Mouse (Mus musculus) ovary, postnatal 36 days (tissue): ENCODE measurements around the gene 1700034J05Rik.
A peak's percentile ranks its signal among the peaks of the same experiment; 100 is the strongest.

Source experiments
- DNase-seq: peaks from one replicate; pipeline ENCODE4 v3.0.0; 2022; ENCODE audit warnings: low spot score, mixed read lengths

The 1700034J05Rik gene

DNA sequence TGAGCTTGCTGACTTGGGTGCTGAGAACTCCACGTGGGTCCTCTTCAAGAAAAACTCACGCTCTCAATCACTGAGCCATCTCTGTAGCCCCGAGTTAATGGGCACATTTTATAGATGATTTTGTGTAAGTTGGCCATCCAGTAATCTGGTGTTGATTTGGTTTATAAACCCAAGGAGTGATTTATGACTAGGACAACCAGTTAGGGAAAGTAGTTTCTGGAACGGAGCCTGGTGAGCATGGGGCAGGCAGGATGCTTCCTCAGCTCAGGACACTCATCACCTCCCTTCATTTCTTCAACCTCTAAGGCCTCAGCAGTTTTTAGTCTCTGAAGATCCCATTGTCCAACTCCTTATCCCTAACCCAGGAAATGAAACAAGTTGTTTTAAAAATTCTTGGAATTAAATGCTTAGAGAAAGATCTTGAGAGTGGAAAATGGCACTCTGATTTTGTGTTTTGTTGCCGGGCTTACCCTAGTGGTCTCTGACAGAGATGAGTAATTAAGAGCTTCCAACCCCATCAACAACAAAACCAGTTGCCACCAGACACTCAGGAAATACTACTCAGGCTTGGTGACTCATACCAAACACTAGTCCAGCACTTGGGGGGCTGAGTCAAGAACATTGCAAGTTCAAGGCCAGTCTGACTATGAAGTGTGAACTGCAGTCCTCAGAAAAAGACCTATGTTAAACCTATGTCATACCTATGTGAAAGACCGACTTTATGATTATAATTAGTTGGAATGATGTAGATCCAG is 9.4 kb upstream of the 1700034J05Rik start:
- DNase-seq = no peak

DNA sequence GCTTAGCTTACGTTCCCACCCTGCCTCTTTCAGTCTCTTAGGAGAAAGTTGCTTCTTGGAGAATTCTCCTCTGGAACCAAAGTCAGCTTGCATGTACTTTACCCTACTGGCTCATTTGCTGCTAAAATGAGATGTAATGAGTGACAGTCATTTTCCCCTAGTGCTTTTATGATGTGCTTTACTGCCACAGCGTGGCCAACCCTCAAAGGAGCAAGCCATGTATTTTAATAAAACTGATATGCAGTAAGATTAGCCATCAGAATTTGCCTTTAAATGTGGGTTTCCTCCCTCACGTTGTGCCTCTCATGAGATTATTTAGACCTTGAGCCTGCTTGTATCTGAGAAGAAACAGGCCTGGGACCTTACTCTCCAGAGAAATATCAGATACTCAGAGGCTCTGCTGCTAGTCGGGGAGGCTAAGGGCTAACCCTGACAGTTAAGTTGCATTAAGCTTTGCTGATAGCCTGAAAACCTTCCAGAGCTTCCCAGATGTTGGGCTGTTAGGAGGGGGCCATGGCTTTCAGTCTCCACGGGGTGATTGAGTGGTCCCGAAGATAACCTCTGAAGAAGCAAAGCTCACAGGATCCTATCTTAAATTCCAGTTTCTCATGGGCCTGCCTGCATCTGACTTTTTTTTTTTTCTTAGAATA is 7.7 kb upstream of the 1700034J05Rik start:
- DNase-seq = no peak

DNA sequence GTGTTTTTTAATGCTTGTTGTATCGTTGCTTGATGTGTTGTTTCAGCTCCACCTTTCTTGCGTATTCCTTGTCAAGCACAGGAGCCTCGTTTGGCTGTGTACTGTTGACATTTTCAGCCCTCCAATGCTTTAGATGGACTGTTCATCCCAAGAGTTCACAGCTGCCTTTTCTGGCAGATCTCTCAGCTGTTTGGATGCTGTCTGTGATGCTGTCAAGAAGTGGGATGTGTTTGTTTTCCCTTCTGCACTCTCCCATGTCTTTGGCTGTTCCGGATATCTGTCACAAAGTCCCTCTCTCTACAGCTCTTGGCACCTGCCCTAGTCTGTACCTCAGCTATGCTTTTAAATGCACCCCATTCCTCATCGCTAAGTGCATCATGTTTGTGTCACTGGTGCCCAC is 6.7 kb upstream of the 1700034J05Rik start:
- DNase-seq = no peak

DNA sequence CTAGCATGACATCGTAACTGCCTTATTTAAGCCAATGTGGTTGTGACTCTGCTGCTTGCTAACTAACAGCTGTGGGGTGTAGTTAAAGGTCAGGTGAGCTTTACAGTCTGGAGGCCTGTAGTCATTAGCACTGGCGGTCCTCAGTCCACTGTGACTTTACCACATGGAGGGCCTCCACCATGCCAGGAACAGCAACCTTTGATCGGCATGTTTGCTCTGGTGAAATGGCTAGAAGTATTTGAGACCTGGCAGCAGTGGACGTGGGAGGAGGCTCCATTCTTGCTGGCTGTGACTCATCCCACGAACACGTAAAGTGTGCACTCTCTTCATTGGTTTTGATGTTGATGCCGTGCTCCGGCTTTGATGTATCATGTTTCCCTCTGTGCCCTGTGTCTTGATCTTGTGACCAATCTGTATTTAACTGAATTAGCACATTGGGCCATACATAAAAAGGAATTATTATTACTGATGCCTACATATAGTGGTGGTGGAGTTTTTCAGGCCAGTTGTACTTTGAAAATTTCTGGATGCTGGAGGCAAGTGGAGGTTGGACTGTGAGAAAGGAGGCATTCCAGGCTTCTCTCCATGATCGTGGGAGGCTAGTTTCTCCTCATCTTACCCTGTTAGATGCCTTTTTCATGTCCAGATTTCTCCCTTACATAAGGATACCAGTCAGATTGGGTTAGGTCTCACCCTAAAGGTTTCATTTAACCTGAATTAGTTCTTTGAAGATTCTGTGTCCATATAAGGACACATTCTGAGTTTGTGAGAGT is 5.9 kb upstream of the 1700034J05Rik start:
- DNase-seq = no peak

DNA sequence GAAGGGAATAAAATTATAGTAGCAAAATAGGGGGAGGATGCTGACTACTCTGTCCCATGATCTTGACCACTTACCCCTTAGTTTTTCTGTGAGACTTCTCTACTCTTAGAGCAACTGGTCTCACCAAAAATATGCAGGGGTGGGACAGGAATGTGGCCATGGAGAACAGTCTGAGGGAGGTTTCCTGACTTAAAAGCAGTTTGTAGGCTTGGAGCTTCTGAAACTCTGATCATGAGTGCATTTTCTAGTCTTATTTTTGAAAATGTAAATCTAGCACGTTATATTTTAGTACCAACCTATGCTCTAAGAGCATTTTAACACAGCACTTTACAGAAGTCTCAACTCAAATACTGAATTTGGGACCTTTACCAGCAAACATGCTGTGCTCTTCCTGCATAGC is 4.5 kb upstream of the 1700034J05Rik start:
- DNase-seq = no peak

DNA sequence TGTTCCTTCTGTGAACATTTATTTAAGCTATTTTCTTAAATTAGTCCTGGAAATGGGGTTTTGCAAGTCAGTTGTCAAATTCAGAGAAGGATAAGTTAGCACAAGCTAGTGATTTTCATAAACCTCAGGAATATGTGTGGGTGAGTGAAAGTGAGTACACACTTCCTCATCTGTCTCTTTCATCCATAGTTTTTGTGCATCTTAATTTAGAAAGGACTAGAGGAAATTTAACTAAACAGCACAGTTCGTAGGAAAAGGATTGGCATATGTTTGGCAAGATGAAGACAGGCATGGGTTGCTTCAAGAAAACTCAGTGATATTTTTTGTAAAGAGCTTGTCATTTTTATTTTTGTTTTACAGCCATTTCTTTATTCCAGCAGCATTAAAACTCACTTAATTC is 2.7 kb upstream of the 1700034J05Rik start:
- DNase-seq = no peak

DNA sequence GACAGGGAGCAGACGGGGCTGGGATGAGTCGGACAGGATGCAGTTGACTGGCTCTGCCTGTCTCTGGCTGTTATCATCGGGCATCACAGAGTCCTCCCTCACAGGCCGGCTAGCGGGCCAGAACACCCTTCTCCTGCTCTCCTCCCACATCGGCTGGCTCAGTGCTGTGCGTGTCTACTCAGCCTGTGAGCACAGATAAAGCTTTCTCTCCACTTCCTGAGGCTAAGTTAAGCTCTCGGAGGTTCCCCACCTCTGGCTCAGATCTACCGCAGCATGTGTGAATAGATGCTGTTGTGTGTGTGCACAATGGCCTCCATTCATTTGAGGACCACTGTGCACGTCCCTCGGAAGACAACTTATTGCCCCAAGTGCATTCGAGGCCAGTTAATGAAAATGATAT is 1.7 kb upstream of the 1700034J05Rik start:
- DNase-seq = peak; percentile 28

DNA sequence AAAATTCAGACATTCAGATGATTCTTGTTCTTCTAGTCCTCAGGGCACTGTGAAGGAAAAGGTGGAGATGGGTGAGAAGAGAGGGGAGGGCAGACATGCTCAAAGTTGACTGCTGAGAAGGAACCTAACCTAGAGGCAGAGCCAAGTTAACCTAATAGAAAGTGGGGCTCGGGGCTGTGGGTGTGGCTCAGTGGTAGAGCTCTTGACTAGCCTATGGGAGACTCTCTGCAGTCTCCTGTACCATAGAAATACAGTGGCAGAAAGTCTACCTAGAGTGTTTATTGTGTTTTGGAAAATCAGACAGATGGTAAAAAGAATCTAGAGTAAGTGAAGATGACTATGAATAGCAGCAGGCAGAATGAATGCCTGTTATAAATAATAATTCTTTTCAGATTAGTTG is 1.3 kb upstream of the 1700034J05Rik start:
- DNase-seq = no peak

DNA sequence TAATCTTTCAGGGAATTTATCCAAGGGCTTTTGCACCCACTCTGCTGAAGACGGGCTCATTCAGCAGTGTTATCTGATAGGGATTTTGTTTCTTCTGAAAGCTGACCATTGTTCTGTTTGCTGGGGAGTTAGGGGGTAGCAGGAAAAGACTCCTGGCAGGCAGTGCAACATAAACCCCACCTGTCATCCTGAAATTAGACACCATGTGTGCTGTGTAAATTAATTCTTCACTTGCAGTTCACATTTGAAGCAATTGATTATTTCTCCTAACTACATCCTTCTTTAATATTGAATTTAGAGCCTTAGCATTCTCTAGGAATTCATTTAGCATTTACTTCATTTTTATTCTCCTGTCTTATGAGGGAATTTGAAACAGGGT is 3.8 kb downstream of the 1700034J05Rik start:
- DNase-seq = no peak

DNA sequence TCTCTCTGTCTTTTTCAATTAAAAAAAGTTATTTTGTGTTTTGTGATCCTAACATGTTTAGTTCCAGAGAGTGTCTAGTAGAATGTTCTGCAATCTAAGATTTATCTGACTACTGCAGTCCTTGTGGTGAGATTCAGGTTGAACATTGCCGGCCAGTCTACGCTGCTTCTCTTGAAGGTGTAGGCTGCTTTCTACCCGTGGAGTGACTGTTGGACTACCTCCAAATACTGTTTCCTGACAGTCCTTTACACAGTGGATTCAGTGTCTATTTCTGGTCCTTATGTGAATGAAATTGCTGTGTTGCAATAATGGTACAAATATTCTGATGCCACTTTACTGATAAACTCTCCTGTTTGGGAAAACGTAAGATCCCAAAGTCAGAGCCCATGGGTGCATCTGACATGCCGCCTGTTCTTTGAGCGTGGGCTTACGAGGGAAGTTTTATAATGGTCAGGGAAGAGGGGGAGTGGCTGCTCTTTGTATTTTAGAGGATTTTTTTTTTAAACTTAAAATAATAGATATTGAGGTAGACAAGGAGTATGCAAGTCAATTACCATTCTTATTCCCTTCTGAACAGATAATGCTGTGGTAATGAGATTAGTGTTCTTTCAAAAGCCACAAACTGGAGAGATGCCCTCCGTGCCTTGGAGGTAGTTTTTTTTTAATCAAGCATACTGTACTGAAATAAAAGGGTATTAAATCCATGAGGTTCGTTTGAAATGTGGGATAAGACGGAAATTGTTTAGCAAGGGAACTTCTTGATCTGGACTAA is 4.4 kb downstream of the 1700034J05Rik start:
- no peak for DNase-seq

DNA sequence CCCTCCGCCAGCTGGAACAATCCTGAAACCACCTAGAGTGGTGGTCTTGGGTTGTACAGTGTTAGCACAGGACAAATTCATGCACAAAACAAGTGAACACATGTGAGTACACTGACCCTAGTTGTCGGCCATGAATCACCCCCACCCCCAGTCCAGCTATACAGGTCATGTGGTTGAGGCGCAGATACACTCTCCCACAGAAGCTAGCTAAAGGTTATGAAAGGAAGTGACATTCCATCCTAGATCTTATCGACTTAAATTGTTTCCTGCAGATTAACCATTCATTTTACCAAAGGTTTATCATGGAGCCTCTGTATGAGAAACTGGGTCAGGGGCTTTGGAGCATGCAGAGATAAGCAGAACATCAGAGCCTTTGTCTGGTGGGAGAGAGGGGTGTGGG is 7.0 kb downstream of the 1700034J05Rik start:
- DNase-seq = no peak

DNA sequence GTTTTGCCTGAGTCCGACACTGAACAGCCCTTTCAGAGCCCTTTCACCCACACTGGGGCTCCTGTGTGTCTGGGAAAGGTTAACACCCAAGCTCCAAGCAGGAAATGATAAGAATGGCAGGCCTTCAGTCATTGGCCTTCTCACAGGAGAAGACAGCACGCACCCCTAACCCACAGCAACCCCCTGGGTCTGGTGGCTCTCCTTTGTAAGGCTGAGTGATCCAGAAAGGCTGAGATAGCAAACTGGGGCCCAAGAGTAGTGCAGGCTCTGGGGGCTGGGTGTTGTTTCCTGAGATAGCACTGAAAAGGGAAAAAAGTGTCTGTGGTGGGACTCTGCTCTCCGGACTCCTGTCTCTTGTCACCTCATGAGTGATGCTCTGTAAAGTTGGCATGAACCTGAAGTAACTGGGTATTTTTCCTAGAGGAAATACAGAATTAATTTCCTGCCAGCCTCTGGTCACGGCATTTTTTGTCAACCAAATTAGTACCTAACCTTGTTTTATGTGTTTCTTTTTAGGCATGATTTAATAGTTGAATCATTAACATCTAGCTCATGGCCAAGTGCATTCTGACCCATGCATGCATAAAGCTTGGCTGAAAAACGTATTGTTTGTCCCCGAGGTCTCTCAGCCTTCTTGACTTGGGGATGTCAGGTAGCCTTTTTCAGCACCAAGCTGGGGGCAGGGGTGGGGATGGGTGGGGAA is 7.7 kb downstream of the 1700034J05Rik start:
- DNase-seq = no peak

DNA sequence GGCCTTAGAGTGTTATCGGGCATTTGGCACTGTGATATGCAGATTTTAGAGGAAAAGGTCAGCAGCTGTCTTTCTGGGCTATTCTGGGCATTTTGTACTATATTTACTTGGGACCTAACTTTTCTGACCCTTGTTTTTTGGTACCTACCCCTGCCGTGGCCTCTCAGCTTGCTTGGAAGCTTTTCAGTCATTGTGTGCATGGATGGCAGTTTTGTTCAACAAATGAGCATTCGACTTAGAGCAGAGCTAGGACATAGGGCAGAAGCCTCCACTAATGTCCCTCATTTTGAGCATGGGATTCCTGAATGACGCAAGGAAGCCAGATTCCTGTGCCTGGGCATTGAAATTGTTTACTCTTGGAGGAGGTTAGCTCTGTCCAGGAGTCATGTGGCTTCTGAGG is 9.4 kb downstream of the 1700034J05Rik start:
- no peak for DNase-seq

DNA sequence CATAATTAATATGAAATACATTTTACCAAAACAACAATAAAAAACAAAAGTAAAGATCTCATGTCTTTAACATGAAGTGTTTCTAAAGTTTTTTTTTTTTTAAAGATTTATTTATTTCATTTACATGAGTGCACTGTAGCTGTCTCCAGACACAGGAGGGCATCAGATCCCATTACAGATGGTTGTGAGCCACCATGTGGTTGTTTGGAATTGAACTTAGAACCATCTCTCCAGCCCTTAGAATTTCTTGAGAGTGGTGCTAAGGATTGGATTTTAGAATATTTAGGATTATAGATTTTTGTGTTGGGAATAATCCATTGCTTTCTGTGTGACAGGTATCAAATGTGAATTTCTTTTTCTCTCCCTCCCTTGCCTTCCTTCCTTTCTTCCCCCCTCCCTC is 10.2 kb downstream of the 1700034J05Rik start:
- no peak for DNase-seq

DNA sequence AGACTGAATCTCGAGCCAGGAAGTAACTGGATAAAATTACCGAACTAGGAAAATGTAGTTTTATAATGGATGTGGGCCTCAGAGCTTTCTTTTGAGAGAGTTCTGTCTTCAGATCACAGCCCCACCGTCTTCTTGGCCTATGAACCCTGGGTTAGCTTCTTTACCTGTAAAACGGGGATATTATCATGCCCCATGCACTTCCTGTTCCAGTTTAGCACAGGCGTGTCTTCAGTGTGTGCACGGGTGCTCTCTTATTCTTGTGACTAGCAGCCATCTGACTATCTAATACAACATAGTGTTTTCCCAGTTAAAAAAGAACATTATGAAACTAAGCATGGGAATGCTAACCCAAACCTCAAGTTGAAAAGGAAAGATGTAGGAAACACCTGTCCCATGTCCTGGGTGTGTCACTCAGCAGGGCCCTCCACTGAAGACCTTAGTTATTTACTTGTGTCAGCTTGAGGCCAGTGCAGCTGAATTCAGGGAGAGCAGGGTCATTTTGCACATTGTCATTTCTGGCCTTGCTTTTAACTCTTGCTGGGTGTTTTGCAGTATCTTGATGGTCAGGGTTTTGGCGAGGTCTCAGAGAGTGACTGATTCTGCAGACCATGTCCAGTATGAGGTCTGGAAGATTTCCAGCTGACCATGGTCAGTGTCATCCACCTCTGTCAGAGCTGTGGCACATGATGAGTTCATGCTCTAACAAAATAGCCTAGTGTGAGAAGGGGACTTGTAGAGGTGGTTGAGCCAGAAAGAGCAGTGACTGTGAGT is 12.5 kb downstream of the 1700034J05Rik start:
- DNase-seq = no peak

DNA sequence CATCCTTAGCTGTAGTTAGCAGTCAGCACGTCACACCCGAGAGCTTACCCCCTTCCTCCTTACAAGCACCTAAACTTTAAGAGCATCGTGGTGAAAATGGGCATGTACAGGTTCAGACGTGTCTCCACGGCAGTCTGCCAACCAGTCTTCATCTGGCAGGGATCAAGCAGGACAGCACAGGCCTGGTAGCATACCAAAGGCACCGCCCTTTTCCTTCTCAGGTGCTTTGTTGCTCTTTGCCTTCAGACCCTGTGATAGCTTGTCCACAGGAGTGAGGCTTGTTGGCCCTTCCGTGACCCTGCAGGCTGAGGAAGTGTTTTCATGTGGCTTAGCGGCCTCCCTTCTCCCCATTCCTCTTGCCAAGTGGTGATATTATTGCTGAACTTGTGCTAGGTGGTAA is 15.2 kb downstream of the 1700034J05Rik start:
- DNase-seq = no peak

DNA sequence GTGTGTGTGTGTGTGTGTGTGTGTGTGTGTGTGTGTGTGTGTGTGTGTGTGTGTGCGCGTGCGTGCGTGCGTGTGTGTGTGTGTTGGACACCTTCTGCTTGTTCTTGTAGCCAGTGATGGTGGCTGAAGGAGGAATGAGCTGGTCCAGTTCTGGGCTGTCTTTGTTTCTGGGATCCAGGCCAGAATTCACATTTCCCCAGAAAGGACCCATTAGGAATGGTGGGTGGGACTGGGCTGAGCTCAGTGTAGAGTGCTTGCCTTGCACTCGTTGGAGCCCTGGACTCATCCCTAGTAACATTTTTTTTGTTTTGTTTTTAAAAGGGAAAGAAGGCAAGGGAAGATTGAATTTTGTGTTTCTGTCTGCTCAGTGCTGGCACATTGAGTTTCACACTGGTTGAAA is 18.3 kb downstream of the 1700034J05Rik start:
- no peak for DNase-seq

DNA sequence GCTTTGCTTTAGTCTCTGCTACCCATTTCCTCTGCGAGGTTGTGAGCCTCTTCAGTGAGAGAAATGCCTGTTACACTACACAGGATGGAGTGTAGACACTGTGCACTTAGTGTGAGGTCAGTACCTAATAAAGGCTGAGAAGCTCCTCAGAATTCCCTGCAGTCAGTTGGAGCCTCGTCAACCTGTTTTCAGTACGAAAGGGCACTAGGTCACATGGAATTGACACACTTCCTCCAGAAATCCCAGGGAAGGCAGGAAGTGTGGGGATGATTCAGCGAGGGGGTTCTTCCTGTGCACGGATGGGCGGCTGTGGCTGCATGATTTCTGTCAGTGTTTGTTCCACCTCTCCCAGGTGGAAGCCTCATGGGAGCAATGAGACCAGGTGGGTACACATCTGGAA is 21.1 kb downstream of the 1700034J05Rik start:
- DNase-seq = no peak

DNA sequence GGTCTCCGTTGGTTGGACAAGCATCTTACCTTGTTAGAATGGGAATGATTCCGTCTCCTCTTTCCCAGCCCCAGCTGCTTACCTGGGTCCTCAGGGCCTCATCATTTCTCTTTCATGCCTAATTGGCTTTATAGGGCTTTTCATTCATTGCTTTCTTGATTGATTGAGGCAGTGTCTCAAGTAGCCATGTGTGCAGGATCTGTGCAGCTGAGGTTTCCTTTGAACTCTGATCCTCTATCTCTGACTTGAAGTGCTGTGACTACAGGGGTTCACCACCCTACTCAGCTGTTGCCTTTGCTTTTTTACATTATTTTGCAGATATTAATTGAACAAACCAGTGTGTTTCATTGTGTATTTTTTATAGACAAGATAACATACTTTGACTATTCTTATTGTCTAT is 25.2 kb downstream of the 1700034J05Rik start:
- DNase-seq = no peak

DNA sequence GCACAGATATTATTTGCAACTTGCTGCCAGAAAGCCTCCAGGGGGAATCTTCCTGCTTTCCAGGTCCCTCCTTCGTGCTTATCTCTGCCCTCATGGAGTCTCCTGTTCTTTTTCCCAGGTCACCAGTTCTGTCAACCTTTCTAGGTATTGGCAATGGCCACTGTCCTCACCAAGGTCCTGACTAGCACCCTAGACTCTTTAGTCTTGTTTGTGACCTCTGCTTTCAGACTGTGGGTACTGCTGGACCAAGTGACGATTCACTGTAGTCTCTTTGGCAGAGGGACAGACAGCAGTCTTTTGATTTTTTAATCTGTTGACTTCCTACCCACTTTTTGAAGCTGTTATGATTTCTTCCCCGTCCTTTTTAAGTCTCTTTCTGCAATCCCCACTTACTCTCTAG is 26.1 kb downstream of the 1700034J05Rik start:
- DNase-seq = no peak

DNA sequence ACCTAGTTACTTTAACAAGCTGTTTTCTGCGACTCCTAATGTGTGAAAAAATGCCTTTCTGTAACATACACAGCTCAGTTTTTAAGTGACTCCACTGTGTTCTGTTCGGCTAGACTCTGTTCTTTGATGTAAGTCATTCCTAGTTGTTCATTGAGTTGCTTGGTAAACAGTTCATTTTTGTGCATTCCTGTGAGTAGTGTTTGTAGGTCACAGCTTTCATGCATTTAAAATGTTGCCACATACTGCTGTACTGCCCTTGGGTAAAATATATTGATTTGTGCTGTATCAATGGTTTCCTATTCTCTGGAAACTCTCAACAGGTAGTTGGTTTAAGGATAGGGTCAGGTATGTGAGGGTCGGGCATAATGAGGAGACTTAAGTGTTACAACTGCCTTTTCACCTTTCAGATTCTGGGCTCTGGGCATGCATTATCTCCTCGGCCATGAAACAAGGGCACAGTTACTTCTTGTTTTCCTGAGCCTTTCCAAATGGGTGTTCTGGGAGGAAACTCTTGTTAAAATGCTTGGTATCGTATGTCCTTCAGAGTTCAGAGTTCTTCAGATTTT is 27.7 kb downstream of the 1700034J05Rik start:
- DNase-seq = no peak
